Mouse (Mus musculus): ENCODE data around the gene Ndufv3. TPM values are rescaled to one million over a fixed set of nuclear protein-coding genes. Genes with fewer than 3 reads are reported as not detected.
A peak's percentile ranks its signal among the peaks of the same experiment; 100 is the strongest.

Gene Ndufv3
- 120 and 129 TPM in 2 replicates for total RNA-seq (2015)
- 209 and 291 TPM in 2 replicates for total RNA-seq (2017)

GRCm38 (mm10) chr17:31519946-31520838, at the start of gene Ndufv3, which contains the start of gene Wdr4:
Gene Ndufv3, plus strand, starts transcription at chr17:31520115.
Gene Wdr4, minus strand, starts transcription at chr17:31519980.
- peak; percentile 97 for ATAC-seq (replicated peaks; ENCODE audit: poor library complexity)

- no peak for ATAC-seq (replicated peaks; ENCODE audit: poor library complexity)
Observed at GRCm38 (mm10) chr17:31470766-31471418, 49.0 kb upstream of the Ndufv3 start.

GRCm38 (mm10) chr17:31474388-31474787, 45.5 kb upstream of the Ndufv3 start:
- ATAC-seq (replicated peaks; ENCODE audit: poor library complexity) = no peak

- ATAC-seq (replicated peaks; ENCODE audit: poor library complexity) = no peak
Observed at GRCm38 (mm10) chr17:31478606-31479005, 41.3 kb upstream of the Ndufv3 start.

- ATAC-seq (replicated peaks; ENCODE audit: poor library complexity) = no peak
Observed at GRCm38 (mm10) chr17:31479108-31479844, 40.6 kb upstream of the Ndufv3 start.

- ATAC-seq (replicated peaks; ENCODE audit: poor library complexity) = no peak
Observed at GRCm38 (mm10) chr17:31486616-31487198, 33.2 kb upstream of the Ndufv3 start.

GRCm38 (mm10) chr17:31487433-31488060, 32.4 kb upstream of the Ndufv3 start:
- no peak for ATAC-seq (replicated peaks; ENCODE audit: poor library complexity)

GRCm38 (mm10) chr17:31491355-31491754, 28.6 kb upstream of the Ndufv3 start:
- ATAC-seq (replicated peaks; ENCODE audit: poor library complexity) = no peak

- peak; percentile 88 for ATAC-seq (replicated peaks; ENCODE audit: poor library complexity)
Observed at GRCm38 (mm10) chr17:31492416-31492815, 27.5 kb upstream of the Ndufv3 start.

GRCm38 (mm10) chr17:31494989-31495388, 24.9 kb upstream of the Ndufv3 start:
- ATAC-seq (replicated peaks; ENCODE audit: poor library complexity) = no peak

GRCm38 (mm10) chr17:31497726-31498125, 22.2 kb upstream of the Ndufv3 start:
- ATAC-seq (replicated peaks; ENCODE audit: poor library complexity) = no peak

- no peak for ATAC-seq (replicated peaks; ENCODE audit: poor library complexity)
Observed at GRCm38 (mm10) chr17:31499725-31500124, 20.2 kb upstream of the Ndufv3 start.

GRCm38 (mm10) chr17:31500416-31500815, 19.5 kb upstream of the Ndufv3 start:
- no peak for ATAC-seq (replicated peaks; ENCODE audit: poor library complexity)

- ATAC-seq (replicated peaks; ENCODE audit: poor library complexity) = no peak
Observed at GRCm38 (mm10) chr17:31500908-31501307, 19.0 kb upstream of the Ndufv3 start.

GRCm38 (mm10) chr17:31502261-31502927, 17.5 kb upstream of the Ndufv3 start:
- ATAC-seq (replicated peaks; ENCODE audit: poor library complexity) = peak; percentile 94

GRCm38 (mm10) chr17:31503337-31503736, 16.6 kb upstream of the Ndufv3 start:
- ATAC-seq (replicated peaks; ENCODE audit: poor library complexity) = no peak

GRCm38 (mm10) chr17:31503936-31504335, 16.0 kb upstream of the Ndufv3 start:
- ATAC-seq (replicated peaks; ENCODE audit: poor library complexity) = no peak

- no peak for ATAC-seq (replicated peaks; ENCODE audit: poor library complexity)
Observed at GRCm38 (mm10) chr17:31505013-31505412, 14.9 kb upstream of the Ndufv3 start.

GRCm38 (mm10) chr17:31506282-31506681, 13.6 kb upstream of the Ndufv3 start:
- ATAC-seq (replicated peaks; ENCODE audit: poor library complexity) = no peak

GRCm38 (mm10) chr17:31510944-31511343, 9.0 kb upstream of the Ndufv3 start:
- ATAC-seq (replicated peaks; ENCODE audit: poor library complexity) = no peak
